Mouse (Mus musculus) adrenal gland, adult (tissue): ENCODE results near the gene Slc27a4.
"Not testable (repeated sequence)": the region's sequence is repeated elsewhere in the genome, so short reads cannot be mapped to it uniquely, and the experiment has no call there.

Experiments
- DNase-seq, 2 experiments: peaks; one replicate each; pipeline ENCODE4 v3.0.0; 2022 to 2023; ENCODE audit warnings: low spot score in 1 of 2; ENCODE audit not compliant: inconsistent age in 2 of 2

The Slc27a4 gene

DNA sequence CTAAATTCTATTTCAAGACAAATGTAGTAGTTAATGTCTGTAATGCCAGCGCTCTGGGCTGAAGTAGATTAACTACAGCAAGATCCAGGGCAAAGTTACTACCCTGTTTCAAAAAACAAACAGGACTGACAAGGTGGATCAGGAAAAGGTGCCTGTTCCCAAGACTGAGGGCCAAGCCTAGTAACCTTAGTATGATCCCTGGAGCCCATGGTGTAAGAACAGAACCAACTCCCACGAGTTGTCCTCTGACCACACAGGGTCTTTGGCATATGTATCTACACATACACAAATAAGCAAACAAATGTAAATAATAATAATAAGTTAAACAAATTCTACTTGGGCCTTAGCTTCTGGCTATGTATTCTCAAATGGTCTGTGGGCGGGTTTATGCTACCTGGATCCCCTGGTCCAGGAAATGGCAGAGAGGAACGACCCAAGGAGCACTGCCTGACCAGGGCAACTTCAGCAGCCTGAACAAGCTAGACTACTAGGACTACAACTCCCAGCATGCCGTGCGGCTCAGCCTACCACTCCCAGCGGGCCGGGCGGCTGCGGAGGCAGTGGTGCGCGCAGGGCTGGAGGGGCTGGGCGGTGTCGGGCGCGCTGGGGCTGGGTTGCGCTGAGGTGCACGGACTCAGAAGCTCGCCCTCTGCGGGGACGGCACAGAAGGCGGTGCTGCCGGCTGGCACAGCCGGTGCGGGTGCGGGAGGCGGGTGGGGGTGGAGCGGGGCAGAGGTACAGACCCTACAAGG lies at the start of gene Slc27a4:
Slc27a4 (plus strand) TSS at position 560 of the 752 bp plus-strand sequence.
- peak; percentile 96 to 98 for DNase-seq

DNA sequence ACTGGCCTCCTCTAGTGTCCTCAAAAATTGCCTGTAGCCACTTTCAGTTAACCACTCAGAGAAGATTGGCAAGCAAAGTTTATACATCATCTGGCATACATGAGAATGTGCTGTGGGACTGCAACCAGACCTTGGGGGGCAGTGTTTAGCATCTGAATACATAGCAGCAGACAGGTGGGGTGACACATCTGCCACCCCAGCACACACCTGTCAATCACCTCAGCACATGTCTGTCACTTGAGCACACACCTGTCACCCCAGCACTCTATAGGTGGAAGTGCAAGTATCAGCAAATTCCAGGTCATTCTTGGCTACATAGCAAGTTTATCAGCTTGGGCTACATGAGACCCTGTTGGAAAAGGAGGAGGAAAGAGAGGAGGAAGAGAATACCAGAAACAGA lies 46.7 kb upstream of the Slc27a4 start:
- DNase-seq, result no peak

DNA sequence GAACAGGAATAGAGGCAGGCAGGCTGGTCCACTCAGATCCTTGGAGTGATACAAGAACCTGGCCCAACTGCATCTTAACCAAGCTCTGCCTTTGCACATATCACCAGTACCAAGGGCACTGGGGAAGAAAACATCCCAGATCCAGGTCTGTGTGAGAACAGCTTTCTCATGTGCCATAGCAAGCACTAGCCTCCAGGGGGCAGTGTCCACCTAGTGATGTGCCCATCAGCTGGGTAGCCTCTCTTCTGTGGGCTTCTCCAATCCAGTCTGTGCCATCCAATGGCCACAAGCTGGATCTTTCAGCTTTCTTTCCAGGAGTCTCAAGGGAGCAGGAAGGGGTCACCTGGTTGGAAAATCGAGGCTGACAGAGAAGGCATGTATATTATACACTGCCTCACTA lies 37.6 kb upstream of the Slc27a4 start:
- DNase-seq, result peak; percentile 66 to 89

DNA sequence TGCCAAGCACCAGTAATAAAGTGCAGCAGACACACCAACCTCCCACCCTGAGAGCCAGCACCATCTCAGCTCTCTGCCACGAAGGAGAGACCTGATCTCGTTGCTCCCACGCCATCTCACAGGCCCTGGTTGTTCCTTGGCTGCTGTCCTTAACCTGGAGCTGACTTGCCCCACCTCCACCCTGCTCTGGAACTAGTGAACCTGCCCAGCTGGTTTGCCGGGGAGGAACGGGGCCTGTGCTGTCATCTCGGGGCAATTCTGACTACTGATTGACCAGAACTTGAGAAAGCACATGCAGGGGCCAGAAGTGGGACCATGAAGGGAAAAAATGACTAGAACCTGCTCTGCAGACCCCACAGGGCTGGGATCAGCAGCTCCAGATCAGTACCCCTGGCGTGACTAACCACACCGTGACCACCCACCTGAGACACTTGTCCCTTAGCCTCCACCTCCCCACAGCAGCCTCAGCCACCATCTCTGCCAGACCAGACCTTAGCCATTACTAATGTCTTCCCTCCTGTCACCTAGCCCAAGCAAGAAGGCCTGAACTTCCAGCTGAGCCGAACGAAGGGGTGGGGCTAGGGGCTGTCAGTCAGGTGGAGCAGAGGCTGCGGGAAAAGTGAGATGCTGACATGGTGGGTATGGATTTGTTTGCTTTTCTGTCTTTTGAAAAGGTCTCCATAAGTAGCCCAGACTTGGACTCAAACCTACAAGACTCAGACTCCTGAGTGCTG lies 34.3 kb upstream of the Slc27a4 start:
- no peak for DNase-seq

DNA sequence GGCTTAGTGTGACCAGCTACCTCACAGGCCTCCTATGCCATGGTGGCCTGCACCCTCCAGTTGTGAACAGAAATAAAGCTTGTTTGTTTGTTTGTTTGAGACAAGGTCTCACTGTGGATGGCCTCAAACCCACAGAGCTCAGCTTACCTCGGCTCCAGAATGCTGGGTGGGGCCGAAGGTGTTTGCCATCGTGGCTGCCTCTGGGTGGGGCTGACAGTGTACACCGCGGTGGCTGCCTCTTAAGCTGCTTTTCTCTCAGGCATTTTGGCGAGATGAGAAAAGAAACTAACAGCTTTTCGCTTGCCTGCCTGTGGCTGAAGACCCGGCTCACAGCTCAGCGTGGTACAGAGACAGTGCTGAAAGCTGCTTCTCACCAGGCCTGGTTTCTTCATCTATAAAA lies 33.5 kb upstream of the Slc27a4 start:
- no peak for DNase-seq

DNA sequence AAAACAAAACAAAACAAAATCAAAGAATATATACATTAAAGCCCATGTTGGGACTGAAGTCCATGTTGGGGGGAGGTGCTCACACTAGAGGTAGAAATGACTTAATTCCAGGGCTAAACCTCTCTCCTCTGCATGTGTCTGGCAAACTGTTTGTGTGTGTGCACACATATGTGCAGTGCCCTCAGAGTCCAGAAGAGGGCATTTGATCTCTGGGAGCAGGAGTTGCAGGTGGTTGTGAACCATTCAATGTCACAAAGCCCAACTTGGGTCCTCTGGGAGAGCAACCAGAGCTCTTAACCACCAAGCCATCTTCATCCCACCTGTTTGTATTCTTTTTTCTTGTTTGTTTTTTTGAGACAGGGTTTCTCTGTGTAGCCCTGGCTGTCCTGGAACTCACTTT lies 32.3 kb upstream of the Slc27a4 start:
- DNase-seq, result no peak

DNA sequence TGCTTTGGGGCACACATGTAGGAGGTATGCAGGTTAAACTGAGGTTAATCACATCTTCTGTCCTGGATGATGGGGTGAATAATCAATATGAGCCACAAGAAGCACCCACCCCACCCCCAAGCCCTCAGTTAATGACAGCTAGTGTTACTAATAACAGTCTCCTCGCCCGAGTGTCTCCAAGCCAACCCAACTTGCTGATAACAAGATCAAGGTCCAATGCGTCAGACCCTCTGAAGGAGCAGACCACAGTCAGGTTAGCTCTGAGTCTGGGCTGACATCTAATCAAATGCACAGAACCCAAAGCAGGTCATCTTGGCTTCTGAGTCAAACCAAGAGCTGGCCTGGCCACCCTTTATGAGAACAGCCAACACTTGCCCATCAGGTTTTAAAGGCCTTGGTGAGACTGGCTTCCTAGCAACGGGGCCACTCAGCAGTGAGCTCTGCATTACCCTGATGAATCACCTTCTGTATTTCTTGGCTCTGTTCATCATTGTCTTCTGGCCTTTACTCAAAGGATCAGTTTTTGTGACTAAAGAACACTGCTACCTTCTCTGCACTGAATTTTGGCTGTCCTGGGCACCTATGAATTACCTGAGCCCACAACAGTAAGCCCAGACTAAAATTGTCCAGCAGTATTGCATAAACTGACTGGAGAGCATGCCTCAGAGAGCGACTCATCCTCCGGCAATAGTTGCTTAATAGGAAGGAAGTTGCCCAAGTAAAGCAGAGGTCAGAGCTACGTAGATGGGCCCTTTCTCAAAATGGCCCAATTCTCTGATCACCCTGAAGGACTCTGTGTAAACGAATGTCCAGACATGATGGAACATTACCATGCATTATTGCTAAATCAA lies 30.6 kb upstream of the Slc27a4 start:
- DNase-seq, result peak; percentile 70 to 89

DNA sequence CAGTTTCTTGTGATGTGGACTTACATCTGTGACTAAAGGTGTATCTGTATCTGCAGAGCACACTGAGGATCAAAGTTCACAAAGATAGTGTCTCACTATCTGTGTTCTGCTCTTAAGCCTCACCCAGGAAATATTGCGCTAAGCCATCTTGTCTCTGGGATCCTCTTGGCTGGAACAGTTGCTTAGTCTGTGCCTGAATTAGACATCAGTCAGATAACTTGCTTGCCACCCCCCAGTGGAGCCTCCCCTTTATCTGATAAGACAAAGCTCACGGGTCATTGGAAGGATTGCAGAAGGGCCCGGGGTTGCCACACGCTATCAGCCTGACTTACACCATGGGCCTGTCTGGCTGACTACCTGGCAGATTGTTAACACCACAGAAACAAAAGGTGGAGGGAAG lies 29.1 kb upstream of the Slc27a4 start:
- DNase-seq, result no peak

DNA sequence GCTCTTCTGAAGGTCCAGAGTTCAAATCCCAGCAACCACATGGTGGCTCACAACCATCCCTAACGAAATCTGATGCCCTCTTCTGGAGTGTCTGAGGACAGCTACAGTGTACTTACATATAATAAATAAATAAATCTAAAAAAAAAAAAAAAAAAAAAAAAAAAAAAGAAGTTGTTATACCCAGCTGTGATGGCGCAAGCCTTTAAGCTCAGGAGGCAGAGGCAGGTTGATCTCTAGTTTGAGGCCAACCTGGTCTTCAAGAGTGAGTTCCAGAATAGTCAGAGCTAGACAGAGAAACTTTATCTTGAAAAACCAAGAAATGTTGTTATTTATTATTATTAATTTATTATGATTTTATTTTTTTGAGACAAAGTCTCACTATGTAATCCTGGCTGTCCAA lies 21.2 kb upstream of the Slc27a4 start:
- not testable (repeated sequence) for DNase-seq

DNA sequence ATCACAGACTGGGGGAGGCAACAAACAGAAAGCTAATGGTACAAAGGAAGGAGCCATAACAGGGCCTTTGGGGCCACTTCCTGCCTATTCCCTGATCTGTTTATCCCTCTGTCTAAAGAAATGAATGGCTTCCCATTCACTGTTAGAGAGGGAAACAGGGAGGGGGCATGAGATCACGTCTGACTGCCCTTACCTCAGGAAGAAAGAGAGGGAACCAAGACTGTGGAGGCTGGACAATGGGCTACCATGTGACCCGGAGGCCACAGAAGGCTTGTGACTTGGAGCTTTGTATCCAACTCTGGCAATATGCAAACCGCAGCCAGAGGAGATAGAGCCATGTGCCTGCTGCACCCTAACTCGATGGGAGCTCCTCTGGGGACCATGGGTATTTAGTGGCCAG lies 18.1 kb upstream of the Slc27a4 start:
- DNase-seq, result no peak

DNA sequence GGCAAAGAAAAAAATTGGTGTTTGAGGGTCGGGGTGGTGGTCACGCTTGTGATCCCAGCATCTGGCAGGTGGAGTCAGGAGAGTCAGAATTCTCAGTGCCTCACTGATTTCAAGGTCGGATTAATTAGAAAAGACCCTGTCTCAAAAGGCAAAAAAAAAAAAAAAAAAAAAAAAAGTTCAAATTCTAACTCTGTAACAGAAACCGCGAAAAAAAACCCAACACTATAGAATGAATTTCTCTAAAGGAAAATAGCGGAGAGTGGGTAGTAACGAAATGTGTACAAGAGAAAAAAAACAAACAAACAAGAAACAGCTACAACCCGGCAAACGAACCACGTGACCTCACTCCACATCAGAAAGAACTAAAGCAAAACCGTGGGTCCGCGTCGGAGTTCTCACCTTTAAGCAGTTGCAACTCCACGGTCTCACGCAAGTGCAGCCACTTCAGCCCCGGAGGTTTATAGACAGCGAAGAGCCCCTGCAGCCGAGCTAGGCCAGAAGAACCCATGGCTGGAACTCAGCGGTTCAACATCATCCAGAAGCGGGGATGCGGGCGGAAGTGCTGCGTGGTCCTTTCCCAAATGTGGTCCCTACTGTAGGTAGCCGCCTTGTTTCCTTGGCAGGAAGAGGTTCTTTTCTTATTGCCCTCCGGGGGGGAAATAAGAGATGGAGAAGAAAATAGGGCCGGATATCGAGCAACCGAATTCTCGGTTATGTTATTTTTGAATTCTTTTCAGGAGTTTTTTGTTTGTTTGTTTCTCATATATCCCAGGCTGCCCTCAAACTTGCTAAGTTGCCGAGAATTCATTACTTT lies 15.1 kb upstream of the Slc27a4 start, which contains the start of gene Coq4:
Coq4 (plus strand) TSS at position 390 of the 814 bp plus-strand sequence.
- DNase-seq, result peak; percentile 90 to 98

DNA sequence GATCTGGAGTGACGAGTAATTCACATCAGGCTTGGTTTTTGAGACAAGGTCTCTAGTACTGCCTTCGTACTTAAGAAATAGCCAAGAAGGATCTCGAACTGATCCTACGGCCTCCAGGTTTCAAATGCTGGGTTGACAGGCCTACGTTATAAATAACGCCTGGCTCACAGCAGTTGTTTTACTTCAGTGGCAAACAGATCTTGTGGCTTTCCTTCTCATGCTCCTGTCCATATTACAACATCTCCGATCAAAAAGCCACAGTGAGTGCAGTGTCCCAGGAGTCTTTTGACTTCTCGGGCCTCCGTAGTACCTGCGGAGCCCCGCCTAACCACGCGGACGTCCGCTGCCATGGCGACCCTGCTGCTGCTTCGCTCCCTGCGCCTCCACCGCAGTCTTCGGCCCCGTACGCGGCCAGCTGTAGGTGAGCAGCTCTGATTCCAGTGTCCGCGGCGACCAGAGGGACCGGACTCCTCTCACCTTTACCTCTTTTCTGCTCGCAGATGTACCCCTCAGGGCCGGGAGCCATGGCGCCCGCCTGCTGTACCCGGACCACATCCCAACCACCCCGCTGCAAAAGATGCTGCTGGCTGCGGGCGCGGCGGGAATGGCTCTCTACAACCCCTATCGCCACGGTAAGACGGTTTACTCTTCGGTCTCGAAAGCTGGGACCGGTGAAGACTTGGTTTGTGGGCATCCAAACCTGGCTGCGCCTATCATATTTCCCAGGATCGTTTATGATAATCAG lies 14.3 kb upstream of the Slc27a4 start, which contains the start of gene Trub2:
Trub2 (minus strand) TSS at position 566 of the 745 bp plus-strand sequence.
- peak; percentile 89 to 96 for DNase-seq

DNA sequence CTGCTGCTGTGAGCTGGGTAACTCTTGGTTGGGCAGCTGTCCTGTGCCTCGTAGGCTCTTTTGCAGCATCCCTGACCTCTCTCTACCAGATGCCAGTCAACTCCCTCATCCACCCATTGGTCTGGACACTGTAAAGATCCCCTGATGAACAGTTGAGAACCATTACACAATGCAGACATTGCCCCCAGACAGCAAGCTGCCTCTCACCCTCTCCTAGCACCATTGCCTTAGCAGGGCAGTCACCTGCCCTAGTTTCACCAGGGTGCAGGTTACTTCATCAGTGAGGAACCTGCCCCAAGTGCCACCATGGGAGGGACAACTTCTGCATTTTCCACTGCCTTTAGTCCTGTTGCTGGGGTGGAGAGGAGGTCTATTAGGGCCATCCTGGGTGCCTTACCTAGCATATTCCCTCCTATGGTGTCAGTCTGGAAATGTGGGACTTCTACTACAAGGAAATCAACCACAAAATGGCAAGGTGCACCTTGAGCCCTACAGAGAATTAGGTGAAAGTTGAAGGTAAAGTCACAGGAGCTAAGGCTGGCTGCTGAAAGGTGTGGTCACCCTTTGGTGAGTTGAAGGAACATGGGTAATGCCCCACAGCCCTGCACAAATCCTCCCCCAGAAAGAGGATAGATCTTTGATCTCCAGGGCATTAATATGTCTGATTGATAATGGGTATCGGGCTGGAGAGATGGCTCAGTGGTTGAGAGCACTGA lies 9.5 kb upstream of the Slc27a4 start:
- no peak for DNase-seq

DNA sequence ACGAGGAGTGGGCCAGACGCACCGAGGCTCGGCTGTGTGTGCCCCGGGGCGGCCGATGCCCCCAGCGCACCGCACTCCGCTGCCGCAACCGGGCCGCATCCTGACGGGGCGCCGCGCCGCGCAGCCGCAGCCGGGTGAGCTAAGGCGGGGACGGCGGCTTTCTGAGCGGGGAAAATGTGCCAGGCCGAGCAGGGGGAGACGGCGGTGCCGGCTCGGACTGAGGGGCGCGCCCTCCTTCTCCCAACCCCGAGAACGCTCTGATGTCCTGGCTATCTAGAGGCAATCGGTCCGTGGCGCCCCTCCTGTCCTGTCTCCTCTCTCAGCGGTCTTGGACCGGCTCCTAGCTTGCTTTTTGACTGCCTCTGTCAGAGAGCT lies 380 bp downstream of the Slc27a4 start:
- no peak for DNase-seq

DNA sequence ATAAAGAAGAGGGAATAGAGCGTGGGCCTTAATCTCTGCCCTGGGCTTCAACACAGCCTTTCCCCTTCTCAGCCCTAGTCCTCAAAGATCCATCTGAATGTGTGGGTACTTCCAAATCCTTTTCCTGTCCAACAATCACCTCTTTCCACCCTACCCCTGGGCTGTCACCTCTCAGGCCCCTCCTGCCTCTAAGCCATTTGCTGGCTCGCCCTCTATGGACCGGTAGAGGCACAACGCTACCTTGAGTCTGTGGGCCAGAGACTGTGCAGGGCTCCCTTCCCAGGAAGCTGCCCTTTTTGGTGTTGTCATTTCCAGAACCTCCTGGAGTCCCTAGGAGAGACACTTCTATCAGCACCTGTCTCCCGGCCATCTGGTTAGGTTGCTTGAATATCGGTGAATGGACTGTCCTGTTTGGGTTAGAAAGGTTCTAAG lies 982 bp downstream of the Slc27a4 start:
- peak in 1 of 2 experiments; percentile 70 for DNase-seq

DNA sequence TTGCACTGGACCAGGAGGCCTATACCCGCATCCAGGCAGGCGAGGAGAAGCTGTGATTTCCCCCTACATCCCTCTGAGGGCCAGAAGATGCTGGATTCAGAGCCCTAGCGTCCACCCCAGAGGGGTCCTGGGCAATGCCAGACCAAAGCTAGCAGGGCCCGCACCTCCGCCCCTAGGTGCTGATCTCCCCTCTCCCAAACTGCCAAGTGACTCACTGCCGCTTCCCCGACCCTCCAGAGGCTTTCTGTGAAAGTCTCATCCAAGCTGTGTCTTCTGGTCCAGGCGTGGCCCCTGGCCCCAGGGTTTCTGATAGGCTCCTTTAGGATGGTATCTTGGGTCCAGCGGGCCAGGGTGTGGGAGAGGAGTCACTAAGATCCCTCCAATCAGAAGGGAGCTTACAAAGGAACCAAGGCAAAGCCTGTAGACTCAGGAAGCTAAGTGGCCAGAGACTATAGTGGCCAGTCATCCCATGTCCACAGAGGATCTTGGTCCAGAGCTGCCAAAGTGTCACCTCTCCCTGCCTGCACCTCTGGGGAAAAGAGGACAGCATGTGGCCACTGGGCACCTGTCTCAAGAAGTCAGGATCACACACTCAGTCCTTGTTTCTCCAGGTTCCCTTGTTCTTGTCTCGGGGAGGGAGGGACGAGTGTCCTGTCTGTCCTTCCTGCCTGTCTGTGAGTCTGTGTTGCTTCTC lies 13.4 kb downstream of the Slc27a4 start:
- DNase-seq, result no peak

DNA sequence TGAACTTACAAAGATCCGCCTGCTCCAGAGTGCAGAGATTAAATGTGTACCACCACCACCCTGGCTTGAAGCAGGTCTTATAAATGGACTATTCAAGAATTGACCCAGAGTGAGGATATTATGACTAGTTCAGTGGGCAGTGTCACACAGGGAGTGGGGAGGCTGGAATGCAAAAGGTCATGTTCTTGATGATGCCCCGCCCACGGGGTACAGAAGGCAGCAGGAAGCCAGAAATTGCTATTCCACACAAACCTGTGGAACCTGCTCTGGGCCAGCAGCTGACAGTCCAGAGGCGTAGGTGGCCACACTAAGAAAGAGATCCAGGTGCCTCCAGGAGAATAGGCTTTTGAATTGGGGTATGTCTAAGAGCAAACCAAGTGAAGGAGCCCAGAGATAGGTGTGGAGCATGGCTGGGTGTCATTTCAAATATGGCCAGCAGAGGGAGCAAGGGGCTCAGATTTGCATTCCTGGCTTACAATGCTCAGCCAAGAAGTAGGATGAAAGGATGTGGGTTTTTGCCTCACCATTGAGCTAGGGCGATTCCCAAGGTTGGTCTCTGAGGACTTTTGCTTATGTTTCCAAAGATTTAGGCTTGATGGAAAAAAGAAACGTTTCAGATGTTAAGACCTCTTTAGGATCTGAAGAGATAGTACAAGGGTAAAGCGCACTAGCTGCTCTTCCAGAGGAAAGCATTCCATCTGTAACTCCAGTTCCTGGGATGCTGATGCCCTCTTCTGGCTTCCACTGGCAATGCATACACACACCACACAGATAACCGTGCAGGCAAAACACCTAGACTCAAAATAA lies 15.2 kb downstream of the Slc27a4 start:
- peak; percentile 83 to 96 for DNase-seq

DNA sequence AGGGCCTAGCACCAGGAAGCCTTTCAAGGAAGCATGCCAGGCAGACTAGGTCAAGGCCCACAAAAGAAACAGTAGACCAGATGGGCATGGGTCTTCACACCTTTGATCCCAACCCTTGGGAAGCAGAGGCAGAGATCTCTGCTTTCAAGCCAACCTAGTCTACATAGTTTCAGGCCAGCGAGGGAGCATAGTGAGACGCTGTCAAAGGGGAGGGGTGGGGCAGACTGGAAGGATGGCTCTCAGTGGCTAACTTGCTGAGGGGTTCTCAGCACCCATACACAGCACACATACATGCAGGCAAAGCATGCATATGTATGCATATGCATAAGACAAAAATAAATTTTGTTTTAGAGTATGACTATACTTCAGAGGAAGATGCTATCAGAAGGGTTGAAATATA lies 16.9 kb downstream of the Slc27a4 start:
- no peak for DNase-seq
